Mouse (Mus musculus): Measurements from ENCODE around the gene Olfr1255. TPM values are rescaled to one million over a fixed set of nuclear protein-coding genes. Genes with fewer than 3 reads are reported as not detected.

Gene Olfr1255
- polyA plus RNA-seq (2015; fragmentation: Nextera tagmentation; extraction: Ambion mirVana) = not detected in 2 replicates

GRCm38 (mm10) chr2:89811751-89812150, at the start of gene Olfr1255:
Gene Olfr1255 (plus strand): TSS chr2:89812051.
- H3K9me3 ChIP-seq = no peaks in the 10 kb centered on the region
- 68% methylated on average over 3 of the region's 3 CpGs for WGBS
- no peak within 1 kb of the TSS for H3K27ac ChIP-seq
- H3K4me2 ChIP-seq = no peak within 1 kb of the TSS
- H3K4me3 ChIP-seq = no peak within 1 kb of the TSS
- H3K4me1 ChIP-seq = no peaks in the 10 kb centered on the region
- H3K9ac ChIP-seq = no peak within 1 kb of the TSS
- ATAC-seq (ENCODE audit: borderline replicate concordance, extremely low read depth, low FRiP score, low TSS enrichment) = no peak
- no peaks in the 10 kb centered on the region for H3K36me3 ChIP-seq
- no peaks in the 10 kb centered on the region for H3K27me3 ChIP-seq

GRCm38 (mm10) chr2:89793519-89793918, 18.3 kb upstream of the Olfr1255 start, which contains the start of gene Olfr1254:
Gene Olfr1254 (minus strand): TSS chr2:89793619.
- no peaks in the 10 kb centered on the region for H3K27me3 ChIP-seq

GRCm38 (mm10) chr2:89799583-89799982, 12.3 kb upstream of the Olfr1255 start:
- Histone ChIP-seq H3K4me2 (no peak overlapping the region), H3K4me1 (no peaks in the 10 kb centered on the region), H3K9me3 (no peaks in the 10 kb centered on the region), H3K9ac (no peak overlapping the region), H3K27ac (no peak overlapping the region), H3K27me3 (no peaks in the 10 kb centered on the region), H3K4me3 (no peak overlapping the region), H3K36me3 (no peaks in the 10 kb centered on the region)
- WGBS = 85% methylated on average over 3 of the region's 3 CpGs
- ATAC-seq (ENCODE audit: borderline replicate concordance, extremely low read depth, low FRiP score, low TSS enrichment) = no peak

More at GRCm38 (mm10) chr2:89793519-89793918, 18.3 kb upstream of the Olfr1255 start, which contains the start of gene Olfr1254:
- H3K27ac ChIP-seq = no peak within 1 kb of the TSS
- no peak within 1 kb of the TSS for H3K9ac ChIP-seq
- H3K4me1 ChIP-seq = no peaks in the 10 kb centered on the region
- no peak within 1 kb of the TSS for H3K4me3 ChIP-seq
- H3K9me3 ChIP-seq = no peaks in the 10 kb centered on the region
- ATAC-seq (ENCODE audit: borderline replicate concordance, extremely low read depth, low FRiP score, low TSS enrichment) = no peak
- no peaks in the 10 kb centered on the region for H3K36me3 ChIP-seq
- no peak within 1 kb of the TSS for H3K4me2 ChIP-seq

GRCm38 (mm10) chr2:89810751-89811150, 1.1 kb upstream of the Olfr1255 start:
- no peak overlapping the region for H3K9ac ChIP-seq
- no peak overlapping the region for H3K4me3 ChIP-seq
- 74% methylated on average over 2 of the region's 2 CpGs for WGBS
- no peaks in the 10 kb centered on the region for H3K27me3 ChIP-seq
- no peaks in the 10 kb centered on the region for H3K9me3 ChIP-seq
- no peak overlapping the region for H3K4me2 ChIP-seq
- H3K4me1 ChIP-seq = no peaks in the 10 kb centered on the region
- ATAC-seq (ENCODE audit: borderline replicate concordance, extremely low read depth, low FRiP score, low TSS enrichment) = no peak
- H3K27ac ChIP-seq = no peak overlapping the region
- H3K36me3 ChIP-seq = no peaks in the 10 kb centered on the region

- no peak overlapping the region for H3K4me2 ChIP-seq
- H3K9me3 ChIP-seq = no peaks in the 10 kb centered on the region
- no peaks in the 10 kb centered on the region for H3K4me1 ChIP-seq
- H3K36me3 ChIP-seq = no peaks in the 10 kb centered on the region
- WGBS = 84% methylated on average over 1 of the region's 1 CpGs
- H3K4me3 ChIP-seq = no peak overlapping the region
- ATAC-seq (ENCODE audit: borderline replicate concordance, extremely low read depth, low FRiP score, low TSS enrichment) = no peak
- no peak overlapping the region for H3K9ac ChIP-seq
- no peak overlapping the region for H3K27ac ChIP-seq
- H3K27me3 ChIP-seq = no peaks in the 10 kb centered on the region
These were observed 8.4 kb downstream of the Olfr1255 start for GRCm38 (mm10) chr2:89820216-89820615.

- H3K4me1 ChIP-seq = no peaks in the 10 kb centered on the region
- H3K9me3 ChIP-seq = no peaks in the 10 kb centered on the region
- no peak for ATAC-seq (ENCODE audit: borderline replicate concordance, extremely low read depth, low FRiP score, low TSS enrichment)
- no peak within 1 kb of the TSS for H3K9ac ChIP-seq
- no peaks in the 10 kb centered on the region for H3K27me3 ChIP-seq
- no peak within 1 kb of the TSS for H3K4me2 ChIP-seq
- no peak within 1 kb of the TSS for H3K4me3 ChIP-seq
- H3K36me3 ChIP-seq = no peaks in the 10 kb centered on the region
- H3K27ac ChIP-seq = no peak within 1 kb of the TSS
- WGBS = 45% methylated on average over 2 of the region's 2 CpGs
These were observed 29.6 kb downstream of the Olfr1255 start, which contains the start of gene Olfr1256 for GRCm38 (mm10) chr2:89841455-89841854. Gene Olfr1256 (minus strand): TSS chr2:89841555.

GRCm38 (mm10) chr2:89848105-89848504, 36.3 kb downstream of the Olfr1255 start, which contains the start of gene Olfr48:
Gene Olfr48 (minus strand): TSS chr2:89848205.
- H3K36me3 ChIP-seq = no peaks in the 10 kb centered on the region
- H3K27me3 ChIP-seq = no peaks in the 10 kb centered on the region
- H3K4me2 ChIP-seq = no peak within 1 kb of the TSS
- ATAC-seq (ENCODE audit: borderline replicate concordance, extremely low read depth, low FRiP score, low TSS enrichment) = no peak
- no peaks in the 10 kb centered on the region for H3K9me3 ChIP-seq
- H3K27ac ChIP-seq = no peak within 1 kb of the TSS
- H3K9ac ChIP-seq = no peak within 1 kb of the TSS
- WGBS = 65% methylated on average over 5 of the region's 5 CpGs
- no peaks in the 10 kb centered on the region for H3K4me1 ChIP-seq
- H3K4me3 ChIP-seq = no peak within 1 kb of the TSS

GRCm38 (mm10) chr2:89849230-89849629, 37.4 kb downstream of the Olfr1255 start:
- Histone ChIP-seq H3K4me2 (no peak overlapping the region), H3K4me3 (no peak overlapping the region), H3K36me3 (no peaks in the 10 kb centered on the region), H3K9me3 (no peaks in the 10 kb centered on the region), H3K27ac (no peak overlapping the region), H3K4me1 (no peaks in the 10 kb centered on the region), H3K27me3 (no peaks in the 10 kb centered on the region), H3K9ac (no peak overlapping the region)
- 90% methylated on average over 1 of the region's 1 CpGs for WGBS
- ATAC-seq (ENCODE audit: borderline replicate concordance, extremely low read depth, low FRiP score, low TSS enrichment) = no peak

Other genes starting within 250 kb of the Olfr1255 start
- not detected in 2 replicates for gene Olfr1245, start 233.6 kb upstream of the Olfr1255 start, polyA plus RNA-seq (2015; fragmentation: Nextera tagmentation; extraction: Ambion mirVana)
- gene Olfr1246, start 218.9 kb upstream of the Olfr1255 start, polyA plus RNA-seq (2015; fragmentation: Nextera tagmentation; extraction: Ambion mirVana) = not detected in 2 replicates
- not detected in 2 replicates for gene Olfr1247, start 197.9 kb upstream of the Olfr1255 start, polyA plus RNA-seq (2015; fragmentation: Nextera tagmentation; extraction: Ambion mirVana)
- not detected in 2 replicates for gene Olfr1248, start 193.8 kb upstream of the Olfr1255 start, polyA plus RNA-seq (2015; fragmentation: Nextera tagmentation; extraction: Ambion mirVana)
- not detected in 2 replicates for gene Olfr1249, start 177.1 kb upstream of the Olfr1255 start, polyA plus RNA-seq (2015; fragmentation: Nextera tagmentation; extraction: Ambion mirVana)
- not detected in 2 replicates for gene Olfr1250, start 150.6 kb upstream of the Olfr1255 start, polyA plus RNA-seq (2015; fragmentation: Nextera tagmentation; extraction: Ambion mirVana)
- not detected in 2 replicates for gene Olfr1251, start 140.1 kb upstream of the Olfr1255 start, polyA plus RNA-seq (2015; fragmentation: Nextera tagmentation; extraction: Ambion mirVana)
- gene Olfr1252, start 87.0 kb upstream of the Olfr1255 start, polyA plus RNA-seq (2015; fragmentation: Nextera tagmentation; extraction: Ambion mirVana) = not detected in 2 replicates
- gene Olfr1253, start 55.0 kb upstream of the Olfr1255 start, polyA plus RNA-seq (2015; fragmentation: Nextera tagmentation; extraction: Ambion mirVana) = not detected in 2 replicates
- gene Olfr1254, start 18.4 kb upstream of the Olfr1255 start, polyA plus RNA-seq (2015; fragmentation: Nextera tagmentation; extraction: Ambion mirVana) = not detected in 2 replicates
- not detected in 2 replicates for gene Olfr1256, start 29.5 kb downstream of the Olfr1255 start, polyA plus RNA-seq (2015; fragmentation: Nextera tagmentation; extraction: Ambion mirVana)
- gene Olfr48, start 36.2 kb downstream of the Olfr1255 start, polyA plus RNA-seq (2015; fragmentation: Nextera tagmentation; extraction: Ambion mirVana) = not detected in 2 replicates
- not detected in 2 replicates for gene Olfr1257, start 66.4 kb downstream of the Olfr1255 start, polyA plus RNA-seq (2015; fragmentation: Nextera tagmentation; extraction: Ambion mirVana)
- gene Olfr1258, start 115.3 kb downstream of the Olfr1255 start, polyA plus RNA-seq (2015; fragmentation: Nextera tagmentation; extraction: Ambion mirVana) = not detected in 2 replicates
- gene Olfr1259, start 136.6 kb downstream of the Olfr1255 start, polyA plus RNA-seq (2015; fragmentation: Nextera tagmentation; extraction: Ambion mirVana) = not detected in 2 replicates
- not detected in 2 replicates for gene Olfr1260, start 162.3 kb downstream of the Olfr1255 start, polyA plus RNA-seq (2015; fragmentation: Nextera tagmentation; extraction: Ambion mirVana)
- gene Olfr1261, start 179.2 kb downstream of the Olfr1255 start, polyA plus RNA-seq (2015; fragmentation: Nextera tagmentation; extraction: Ambion mirVana) = not detected in 2 replicates
- not detected in 2 replicates for gene Olfr1262, start 188.1 kb downstream of the Olfr1255 start, polyA plus RNA-seq (2015; fragmentation: Nextera tagmentation; extraction: Ambion mirVana)
- gene Olfr1263, start 200.1 kb downstream of the Olfr1255 start, polyA plus RNA-seq (2015; fragmentation: Nextera tagmentation; extraction: Ambion mirVana) = not detected in 2 replicates
- not detected in 2 replicates for gene Olfr1264, start 213.5 kb downstream of the Olfr1255 start, polyA plus RNA-seq (2015; fragmentation: Nextera tagmentation; extraction: Ambion mirVana)
- not detected in 2 replicates for gene Olfr1265, start 223.3 kb downstream of the Olfr1255 start, polyA plus RNA-seq (2015; fragmentation: Nextera tagmentation; extraction: Ambion mirVana)

Data from lung, embryonic 15.5 days (tissue).